Mouse (Mus musculus) cerebellum, adult 2 months (tissue): Measurements from ENCODE around the gene Sltm.
"Not testable (repeated sequence)": the region's sequence is repeated elsewhere in the genome, so short reads cannot be mapped to it uniquely, and the experiment has no call there.

Experiments
- CTCF ChIP-seq: fragments of 200-500 bp; IDR thresholded peaks from 2 replicates; pipeline ENCODE4 v1.5.1; 2011; ENCODE audit warnings: low read depth, mild to moderate bottlenecking, control low read depth, low read length, moderate library complexity, borderline replicate concordance; ENCODE audit not compliant: insufficient read depth
- POLR2A ChIP-seq: fragments of 200-500 bp; IDR thresholded peaks from 2 replicates; pipeline ENCODE4 v1.6.1; 2011; ENCODE audit warnings: low read length, control low read depth, borderline replicate concordance; ENCODE audit not compliant: insufficient read depth

DNA sequence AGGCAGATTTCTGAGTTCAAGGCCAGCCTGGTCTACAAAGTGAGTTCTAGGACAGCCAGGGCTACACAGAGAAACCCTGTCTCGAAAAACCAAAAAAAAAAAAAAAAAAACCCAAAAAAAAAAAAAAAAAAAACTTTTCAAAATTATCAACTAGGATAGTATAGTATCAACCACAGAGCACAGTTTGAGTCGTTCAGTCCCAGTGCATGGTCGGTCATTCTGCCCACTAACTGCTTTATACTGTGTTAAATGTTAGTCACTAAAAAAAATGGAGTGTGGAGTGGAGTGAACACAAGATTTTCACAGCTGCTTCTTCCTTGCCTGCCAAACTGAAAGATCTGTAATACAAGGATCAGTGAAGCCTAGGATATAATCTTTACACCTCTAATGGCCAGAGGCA is 4.0 kb downstream of the Sltm start:
- TF ChIP-seq POLR2A, CTCF: not testable (repeated sequence)
